Mouse (Mus musculus): ENCODE measurements at regions not wholly inside any gene's neighbourhood (a gene's known extent, or its start where the extent isn't known, plus 50 kb on each side); places are given as distances from the start of the nearest gene placed in this dataset.

DNA sequence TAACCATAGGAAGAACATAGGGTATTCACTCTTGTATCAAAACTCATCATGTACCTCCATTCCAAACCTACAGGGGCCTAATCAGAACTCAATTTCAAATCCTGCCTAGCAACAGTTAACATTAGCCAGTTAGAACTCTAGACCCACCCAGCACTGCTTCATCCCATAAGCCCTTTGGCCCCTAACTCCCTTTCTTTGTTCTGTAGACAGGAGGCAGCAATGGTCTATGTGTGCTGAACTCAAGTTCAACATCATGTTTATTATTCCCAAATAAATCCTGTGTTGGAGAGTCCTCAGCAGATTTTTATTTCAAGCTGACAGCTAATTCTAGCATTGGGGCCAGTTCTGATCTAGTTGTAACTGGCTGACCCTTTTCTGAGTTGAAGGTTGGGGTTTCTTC is 112.2 kb downstream of the Ipo8 start:
- DNase-seq = peak; percentile 10

DNA sequence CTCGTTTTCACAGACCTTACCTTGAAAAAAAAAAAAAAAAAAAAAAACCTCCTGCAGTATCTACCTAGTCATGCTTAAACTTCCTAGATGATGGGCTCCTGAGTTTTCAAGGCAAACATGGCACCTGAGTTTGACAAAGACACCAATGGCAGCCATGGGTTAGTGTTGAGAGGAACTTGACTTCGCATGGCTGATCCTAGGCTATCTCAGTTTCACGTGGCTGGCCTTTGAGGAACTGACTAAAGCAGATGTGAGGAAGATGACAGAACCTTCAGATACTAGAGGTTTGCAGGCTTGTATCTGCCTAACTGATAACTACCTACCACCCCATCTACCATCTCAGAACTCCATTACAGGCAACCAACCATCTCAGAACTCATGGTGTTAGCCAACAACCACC is 120.9 kb downstream of the Ipo8 start:
- no peak for DNase-seq

DNA sequence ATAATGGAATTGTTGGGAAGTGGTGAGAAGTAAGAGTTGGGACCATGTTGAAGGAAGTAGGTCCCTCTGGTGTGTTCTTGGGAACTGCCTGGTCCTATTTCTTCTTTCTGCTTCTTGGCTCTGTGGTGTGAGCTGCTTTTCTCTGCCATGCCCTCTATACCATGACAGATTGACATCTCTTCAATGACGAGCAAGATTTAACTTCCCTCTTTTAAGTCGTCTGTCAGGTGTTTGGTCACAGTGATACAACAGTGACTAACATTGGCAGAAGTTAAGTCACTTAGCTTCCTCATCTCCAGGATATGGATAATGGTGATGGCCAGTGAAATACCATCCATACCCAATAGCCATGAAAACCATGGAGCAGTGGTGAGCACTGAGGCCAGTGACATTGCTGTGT is 122.9 kb downstream of the Ipo8 start:
- DNase-seq = no peak

DNA sequence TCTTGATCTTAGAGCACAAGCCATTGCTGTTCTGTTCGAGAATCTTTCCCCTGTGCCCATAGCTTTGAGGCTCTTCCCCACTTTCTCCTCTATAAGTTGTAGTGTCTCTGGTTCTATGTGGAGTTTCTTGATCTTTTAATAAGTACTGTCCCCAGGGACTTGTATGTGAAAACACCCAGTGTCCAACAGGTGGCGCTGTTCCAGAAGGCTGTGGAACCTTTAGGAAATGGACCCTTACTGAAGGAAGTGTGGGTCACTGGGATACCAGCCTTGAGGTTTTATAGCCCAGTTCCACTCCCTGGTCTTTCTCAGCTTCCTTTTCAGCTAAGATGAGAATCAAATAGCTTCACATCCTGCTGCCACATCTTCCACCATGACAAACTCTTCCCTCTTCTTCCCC is 125.6 kb downstream of the Ipo8 start:
- peak; percentile 61 for DNase-seq

DNA sequence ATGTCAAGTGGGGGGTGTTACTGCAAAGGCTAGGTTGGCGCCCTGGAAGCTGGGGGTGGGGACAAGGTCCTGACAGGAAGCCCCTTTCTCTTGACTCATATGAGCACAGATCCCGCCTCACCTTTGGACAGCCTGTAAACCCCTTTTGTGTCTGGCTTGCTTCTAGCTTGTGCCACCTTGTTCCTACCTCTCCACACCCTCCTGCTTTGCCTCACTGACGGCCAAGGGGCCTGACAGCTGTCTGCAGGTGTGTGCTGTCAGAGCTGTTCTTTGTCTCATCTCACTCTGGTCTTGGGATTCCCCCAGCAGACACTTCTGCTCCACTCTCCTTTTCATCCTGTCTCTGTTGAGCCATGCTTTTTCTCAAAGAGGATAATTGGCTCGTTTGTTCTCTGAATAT is 137.9 kb downstream of the Ipo8 start:
- DNase-seq = no peak

DNA sequence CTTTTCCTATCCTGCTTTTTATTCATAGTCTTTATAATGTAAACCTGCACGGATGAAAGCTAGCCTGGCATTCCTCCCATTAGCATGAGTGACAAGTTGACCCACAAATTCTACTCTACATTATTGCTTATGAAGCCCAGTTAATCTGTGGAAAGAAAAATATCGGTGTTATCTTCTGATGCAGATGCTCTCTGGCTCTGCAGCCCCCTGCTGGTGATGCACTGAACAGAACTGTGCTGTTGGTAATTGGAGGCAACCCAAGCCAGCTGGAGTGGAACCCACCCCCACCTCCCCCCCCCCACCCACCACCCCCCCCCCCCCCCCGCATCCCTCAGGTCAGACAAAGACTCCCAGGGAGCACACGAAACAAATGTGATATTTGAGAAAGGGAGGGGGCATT is 143.5 kb downstream of the Ipo8 start:
- peak; percentile 79 for DNase-seq

DNA sequence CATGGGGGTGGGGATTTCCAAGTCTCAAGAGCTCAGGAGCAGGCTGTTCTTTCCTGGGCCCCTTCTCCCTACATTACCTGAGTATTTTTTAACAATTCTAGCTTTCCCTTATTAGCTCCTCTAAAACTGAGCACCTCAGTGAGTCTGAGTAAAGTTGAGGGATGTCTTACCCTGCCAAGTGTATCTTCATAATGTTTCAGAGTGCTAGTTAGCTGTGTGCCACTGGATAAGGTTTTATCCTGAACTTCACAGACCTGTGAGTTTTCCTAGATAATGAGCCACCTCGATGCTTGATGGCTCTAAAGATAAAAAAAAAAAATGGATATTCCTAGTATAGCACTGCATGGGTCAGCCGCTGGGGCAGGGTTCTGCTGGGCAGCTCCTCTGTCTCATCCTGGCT is 171.1 kb downstream of the Ipo8 start:
- no peak for DNase-seq

DNA sequence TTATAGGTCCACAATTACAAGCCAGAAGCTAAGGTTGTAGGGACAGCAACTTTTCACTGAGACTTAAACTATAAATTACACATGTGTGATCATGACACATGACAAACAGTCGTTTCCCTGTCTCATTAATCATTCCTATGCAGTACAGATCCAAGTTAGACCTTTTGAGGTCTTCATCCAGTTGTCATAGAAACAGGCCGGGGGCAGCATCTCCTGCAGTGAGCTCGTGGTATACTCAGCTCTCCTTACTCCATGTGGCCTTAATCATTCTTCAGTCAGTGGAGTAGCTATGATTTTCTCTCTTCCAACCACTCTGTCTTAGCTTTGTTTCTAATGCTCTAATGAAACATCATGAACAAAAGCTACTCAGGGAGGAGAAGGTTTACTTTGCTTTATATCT is 178.1 kb downstream of the Ipo8 start:
- no peak for DNase-seq

DNA sequence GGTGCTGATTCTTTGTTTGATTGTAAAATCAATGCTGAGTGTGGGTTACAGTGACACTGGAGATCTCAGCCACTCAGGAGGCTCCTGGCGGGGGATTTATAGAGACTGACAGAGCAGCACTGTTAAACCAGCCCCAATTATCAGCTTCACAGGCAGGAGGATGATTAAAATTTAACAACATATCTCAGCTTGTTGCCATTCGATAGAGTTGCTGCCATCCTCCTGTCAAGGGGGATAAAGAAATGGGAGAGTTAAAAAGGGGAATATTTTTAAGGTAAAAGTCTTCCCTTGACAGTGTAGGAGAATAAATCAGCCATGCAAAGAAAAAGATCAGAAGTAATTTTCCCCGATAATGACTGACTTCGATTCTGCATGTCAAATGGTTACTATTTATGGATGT is 178.8 kb downstream of the Ipo8 start:
- DNase-seq = no peak

DNA sequence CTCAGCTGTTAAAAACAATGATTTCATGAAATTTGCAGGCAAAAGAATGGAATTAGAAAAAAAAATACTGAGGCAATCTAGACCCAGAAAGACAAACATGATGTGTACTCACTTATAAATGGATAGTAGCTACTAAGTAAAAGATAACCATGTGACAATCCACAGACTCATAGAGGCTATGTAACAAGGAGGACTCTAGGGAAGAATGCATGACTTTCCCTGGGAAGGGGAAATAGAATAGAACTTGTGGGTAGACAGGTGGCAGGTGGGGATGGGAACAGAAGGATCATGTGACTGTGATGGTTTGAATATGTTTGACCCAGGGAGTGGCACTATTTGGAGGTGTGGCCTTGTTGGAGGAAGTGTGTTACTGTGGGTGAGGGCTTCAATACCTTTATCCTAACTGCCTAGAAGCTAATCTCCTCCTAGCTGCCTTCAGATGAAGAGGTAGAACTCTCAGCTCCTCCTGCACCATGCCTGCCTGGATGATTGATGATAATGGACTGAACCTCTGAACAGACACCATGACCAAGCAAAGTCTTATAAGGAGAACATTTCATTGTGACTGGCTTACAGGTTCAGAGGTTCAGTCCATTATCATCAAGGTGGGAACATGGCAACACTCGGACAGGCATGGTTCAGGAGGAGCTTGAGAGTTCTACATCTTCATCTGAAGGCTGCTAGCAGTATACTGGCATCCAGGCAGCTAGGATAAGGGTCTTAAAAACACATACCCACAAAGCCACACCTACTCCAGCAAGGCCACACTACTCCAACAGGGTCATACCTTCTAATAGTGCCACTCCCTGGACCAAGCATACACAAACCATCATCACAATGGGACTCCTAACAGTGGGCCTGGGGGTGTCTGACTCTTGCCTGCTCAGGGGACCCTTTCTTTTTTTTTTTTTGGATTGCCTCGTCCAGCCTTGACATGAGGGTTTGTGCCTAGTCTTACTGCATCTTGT is 183.6 kb downstream of the Ipo8 start:
- no peak for DNase-seq

DNA sequence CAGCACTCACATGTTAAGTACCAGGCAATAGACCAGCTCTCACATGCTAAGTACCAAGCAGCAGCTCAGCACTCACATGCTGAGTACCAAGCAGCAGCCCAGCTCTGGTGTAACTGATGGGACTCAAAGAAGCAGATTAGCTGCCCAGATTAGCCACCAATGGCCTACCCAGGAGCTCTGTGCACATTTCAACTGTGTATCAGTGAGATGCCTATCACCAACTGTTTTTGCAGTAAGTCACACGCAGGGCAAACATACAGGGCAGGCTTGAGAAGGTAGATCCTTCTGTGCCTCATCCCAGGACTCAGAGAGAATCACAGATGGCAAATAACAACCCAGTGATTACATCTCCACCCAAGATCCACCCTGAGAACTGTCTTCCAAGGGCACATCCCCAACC is 190.7 kb downstream of the Ipo8 start:
- DNase-seq = no peak

DNA sequence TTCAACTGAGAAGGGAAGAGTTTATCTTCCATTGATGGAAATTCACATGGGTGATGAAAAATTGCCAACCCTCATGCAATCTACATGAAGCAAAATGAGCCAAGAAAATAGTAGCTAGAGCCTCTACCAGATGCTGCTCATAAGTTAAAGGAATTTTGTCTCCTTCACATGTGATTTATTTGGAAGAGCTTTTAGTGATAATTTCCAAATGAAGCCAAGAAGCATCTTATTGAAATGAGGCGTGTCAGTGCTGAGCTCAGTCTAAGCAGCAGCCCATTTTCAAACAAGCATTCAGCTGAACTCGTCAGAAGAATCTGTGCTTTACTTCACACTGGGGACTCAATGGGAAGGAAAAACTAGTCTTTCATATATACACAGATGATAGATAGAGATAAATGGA is 190.0 kb upstream of the Tmtc1 start:
- no peak for DNase-seq

DNA sequence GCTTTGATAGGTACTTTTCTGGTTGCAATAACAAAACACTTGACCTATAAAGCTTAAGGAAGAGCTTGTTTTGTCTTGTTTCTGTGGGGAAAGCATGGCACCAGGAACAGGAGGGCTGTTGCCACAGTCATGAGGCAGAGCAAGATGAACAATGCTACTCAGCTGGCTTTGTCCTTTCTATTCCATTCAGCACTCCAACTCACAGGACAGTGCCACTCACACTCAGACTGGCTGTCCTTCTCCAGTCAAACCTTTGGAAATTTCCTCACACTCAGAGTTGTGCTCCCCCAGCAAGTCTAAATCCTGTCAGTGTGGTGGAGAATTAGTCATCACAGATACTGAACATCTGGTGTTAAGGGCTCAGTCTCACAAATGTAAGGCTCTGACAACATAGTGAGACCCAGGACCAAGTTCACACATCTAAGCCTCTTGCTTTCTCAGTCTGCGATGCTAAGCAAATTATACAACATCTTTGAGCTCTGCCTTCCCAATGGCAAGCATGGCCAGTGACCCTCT is 183.0 kb upstream of the Tmtc1 start:
- DNase-seq = no peak

DNA sequence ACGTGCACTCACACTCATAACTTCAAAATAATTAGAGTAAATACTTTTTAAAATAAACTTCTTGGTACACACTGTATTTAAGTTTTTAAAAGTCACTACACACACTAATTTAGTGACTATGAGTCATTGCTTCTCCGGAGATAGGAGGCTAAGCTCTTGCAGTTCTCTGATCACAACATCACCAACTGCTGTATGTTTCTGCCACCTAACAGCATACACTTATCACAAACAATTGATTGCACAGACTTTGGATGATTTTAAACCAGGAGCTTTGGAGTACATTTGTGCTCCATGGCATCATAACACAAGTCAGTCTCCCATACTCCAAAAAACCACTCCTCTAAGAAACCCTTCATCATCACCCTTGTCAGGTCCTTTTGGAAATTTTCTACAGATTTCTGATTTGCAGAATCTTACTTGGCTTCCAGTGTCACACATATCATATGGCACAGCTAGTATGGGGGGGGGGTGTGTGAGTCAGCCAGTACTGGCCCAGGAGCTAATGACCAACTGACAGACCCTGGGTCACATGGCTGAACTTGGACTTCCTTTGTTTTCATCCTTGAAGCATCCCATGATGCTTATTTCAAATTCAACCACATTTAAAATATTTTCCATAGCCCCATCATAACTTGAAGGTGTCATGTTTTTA is 179.1 kb upstream of the Tmtc1 start:
- no peak for DNase-seq

DNA sequence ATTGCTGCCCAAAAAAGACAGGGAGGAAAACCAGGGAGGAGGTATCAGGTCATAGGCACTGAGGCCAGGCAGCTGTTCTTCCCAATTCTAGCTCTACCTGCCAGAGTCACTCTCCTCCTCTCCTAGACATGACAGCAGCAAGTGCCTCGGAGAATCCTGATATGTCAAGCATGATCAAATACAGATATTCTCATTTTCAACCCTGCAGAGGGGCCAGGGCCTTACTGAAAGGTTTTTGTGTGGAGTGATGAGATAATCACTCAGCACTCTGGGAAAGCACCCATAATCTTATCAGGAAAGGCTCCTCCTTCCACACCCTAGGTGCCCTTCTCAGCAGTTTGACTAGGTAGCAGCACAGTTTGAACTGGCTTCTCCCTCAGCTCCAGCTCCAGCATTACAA is 175.8 kb upstream of the Tmtc1 start:
- no peak for DNase-seq

DNA sequence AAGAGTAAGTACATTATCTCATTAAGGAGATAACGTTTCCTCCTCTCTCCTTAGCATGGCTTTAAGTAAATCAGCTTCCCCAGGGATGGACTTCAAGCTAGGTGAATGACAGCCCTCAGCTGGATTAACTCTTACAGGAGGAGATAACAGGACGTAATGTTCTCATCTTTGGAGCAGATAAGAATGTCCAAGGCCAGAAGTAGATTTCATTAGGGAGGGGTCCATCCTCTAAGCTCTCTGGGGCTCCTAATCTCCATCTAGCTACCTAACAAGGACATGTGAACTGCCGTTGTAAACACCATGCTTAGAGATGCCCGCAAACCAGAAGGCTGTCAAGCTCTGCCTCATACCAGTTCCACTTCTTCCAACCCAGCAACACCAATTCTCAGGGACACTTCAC is 171.7 kb upstream of the Tmtc1 start:
- DNase-seq = no peak

DNA sequence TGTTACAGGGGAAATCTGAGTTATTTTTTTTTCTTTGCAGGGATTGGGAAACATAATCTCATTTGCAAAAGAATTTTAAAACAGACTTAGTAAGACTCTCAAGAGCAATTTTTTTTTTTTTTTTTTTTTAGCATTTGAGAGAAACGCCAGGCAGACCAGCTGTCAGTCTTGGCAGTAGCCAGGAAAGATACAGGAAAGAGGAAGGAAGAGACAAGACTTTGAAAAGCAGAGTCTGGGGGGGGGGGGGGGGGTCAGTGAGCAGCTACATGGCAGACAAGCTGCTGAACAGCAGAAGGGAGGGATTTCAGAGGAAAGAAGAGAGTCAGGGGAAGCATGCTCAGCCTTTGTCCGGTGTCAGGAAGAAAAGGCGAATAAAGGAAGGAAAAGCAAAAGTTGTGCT is 171.3 kb upstream of the Tmtc1 start:
- DNase-seq = peak; percentile 26

DNA sequence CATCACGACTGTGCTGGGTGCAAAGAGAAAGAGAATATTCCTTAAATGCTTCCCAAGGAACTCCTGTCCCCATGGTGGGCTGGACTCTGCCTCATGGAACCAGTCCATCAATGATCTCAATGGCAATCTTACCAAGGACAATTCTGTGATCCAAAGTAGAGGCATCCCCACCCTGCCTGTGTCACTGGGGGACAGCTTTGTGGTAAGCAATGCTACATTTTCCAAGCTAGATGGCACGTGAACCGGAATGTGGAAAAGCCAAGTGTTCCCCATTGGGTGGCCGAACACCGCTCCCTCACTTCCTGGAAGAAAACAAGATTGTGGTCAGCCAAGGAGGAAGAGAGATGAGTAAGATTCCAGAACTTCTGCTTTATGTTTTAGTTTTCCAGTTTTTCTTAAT is 164.7 kb upstream of the Tmtc1 start:
- no peak for DNase-seq

DNA sequence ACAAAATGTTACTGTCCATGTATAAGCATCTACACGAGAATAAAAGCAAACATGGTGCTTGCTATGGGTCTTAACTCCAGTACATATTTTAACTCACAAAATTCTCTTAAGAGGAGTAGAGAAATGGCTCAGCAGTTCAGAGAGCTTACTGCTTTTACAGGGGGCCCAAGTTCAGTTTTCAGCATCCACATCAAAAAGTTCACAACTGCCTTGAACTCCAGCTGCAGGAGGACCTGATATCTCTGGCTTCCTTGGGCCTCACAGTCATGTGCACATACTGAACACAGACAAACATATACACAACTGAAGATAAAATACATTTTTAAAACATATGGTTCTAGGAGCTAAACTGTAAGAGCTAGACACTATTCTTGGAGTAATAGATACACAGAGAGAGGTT is 161.0 kb upstream of the Tmtc1 start:
- no peak for DNase-seq

DNA sequence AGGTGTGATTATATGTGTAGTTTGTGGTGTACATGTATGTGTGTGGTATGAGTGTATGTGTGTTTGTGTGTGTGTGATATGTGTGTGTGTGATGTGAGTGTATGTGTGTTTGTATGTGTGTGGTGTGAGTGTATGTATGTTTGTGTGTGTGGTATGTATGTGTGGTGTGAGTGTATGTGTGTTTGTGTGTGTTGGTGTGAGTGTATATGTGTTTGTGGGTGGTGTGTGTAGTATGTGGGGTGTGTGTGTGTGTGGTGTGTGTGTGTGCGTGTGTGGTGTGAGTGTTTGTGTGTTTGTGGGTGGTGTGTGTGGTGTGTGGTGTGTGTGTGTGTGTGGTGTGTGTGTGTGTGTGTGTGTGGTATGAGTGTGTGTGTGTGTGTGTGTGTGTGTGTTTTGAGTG is 160.6 kb upstream of the Tmtc1 start:
- DNase-seq = no peak

DNA sequence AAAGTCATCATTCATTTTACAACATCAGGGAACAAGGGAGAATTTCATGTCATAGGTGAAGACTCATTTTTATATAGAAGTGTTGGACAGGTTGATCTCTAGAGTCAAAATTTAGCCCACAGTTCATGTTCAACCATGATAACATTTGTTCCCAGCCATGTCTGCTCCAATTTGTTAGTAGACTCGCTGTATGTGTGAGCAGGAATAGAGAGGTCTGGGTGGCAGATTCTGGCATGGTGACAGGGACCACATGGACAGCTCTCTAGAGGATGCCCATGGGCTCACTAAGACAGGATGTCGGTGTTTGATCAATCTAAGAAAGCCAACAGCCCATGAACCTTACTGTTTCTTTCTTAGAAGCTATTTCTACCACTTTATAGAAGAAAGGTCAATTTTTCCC is 159.7 kb upstream of the Tmtc1 start:
- DNase-seq = no peak

DNA sequence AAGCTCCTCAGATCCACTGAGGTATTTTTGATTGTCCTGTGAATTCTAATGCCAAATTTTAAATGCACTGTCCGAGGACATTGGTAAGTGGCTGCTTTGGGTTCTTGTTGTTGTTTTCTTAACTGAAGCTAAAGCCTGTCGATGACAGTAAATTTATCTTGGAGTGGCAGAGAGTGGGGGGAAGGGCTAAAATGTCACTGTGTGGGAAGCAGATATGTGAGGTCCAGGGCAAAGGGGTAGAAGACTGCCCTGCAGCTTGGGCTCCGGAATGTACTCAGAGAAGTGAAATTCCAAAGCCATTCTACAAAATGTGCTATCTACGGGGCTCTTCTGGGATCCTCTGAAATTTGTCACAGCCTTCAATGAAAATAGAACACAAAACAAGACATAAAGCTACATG is 159.3 kb upstream of the Tmtc1 start:
- DNase-seq = no peak

DNA sequence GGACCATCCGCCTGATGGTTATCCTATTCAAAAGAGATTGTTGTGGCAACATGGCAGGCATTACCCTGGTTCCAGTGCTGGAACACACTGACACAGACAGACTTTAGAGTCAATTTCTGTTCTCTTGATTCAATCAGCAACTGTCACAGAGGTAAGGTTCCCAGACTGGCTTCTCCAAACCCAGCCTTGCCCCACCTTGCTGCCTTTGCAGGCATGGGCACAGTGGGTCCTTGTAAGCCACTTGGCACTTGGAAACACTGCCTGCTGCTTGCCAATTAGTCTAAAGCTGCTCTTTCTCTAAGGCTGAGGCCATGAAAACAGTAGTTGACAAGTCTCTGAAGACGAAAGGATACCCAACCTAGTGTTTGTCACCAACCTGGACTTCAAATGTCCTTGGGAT is 158.7 kb upstream of the Tmtc1 start:
- DNase-seq = no peak

DNA sequence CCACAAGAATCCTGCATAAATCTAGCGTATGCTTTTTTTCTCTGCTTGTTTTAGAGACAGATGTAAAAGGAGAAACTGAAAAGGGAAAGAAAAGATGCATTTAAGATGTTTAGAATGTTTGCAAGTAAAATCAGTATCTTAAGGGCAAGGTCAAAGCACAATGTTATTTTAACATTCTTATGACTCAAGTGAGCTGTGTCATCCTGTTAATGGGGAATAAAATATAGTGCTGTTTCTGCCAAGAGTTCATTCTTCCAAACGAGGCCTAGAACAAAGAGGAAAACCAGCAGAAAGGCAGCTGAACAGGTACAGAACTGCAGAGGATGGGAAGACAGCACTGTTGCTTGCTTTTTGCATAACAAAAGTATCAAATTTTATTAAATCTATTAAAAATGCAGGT is 156.7 kb upstream of the Tmtc1 start:
- no peak for DNase-seq

Measured in lung, postnatal 10 days (tissue).